Mouse (Mus musculus) myocyte (in vitro differentiated cells): ENCODE results near the gene Ccdc86. TPM values are rescaled to one million over a fixed set of nuclear protein-coding genes. Genes with fewer than 3 reads are reported as not detected.

ENCODE experiments used
- H3K27me3 ChIP-seq: one replicate; pipeline ENCODE4 v1.6.1; 2011; ENCODE audit not compliant: control insufficient read depth, insufficient read depth, insufficient read length
- H3K36me3 ChIP-seq: one replicate; pipeline ENCODE4 v1.6.1; 2011; ENCODE audit not compliant: control insufficient read depth, insufficient read depth
- H3K4me2 ChIP-seq: one replicate; pipeline ENCODE4 v1.6.1; 2011; ENCODE audit warnings: low read depth, control low read depth
- H3K4me3 ChIP-seq: one replicate; pipeline ENCODE4 v1.5.1; 2011; ENCODE audit warnings: mild to moderate bottlenecking, control low read depth, moderate library complexity
- H3K79me2 ChIP-seq: one replicate; pipeline ENCODE4 v1.6.1; 2011; ENCODE audit not compliant: control insufficient read depth, insufficient read depth
- H3ac ChIP-seq: one replicate; pipeline ENCODE4 v1.6.1; 2011; ENCODE audit not compliant: control insufficient read depth, insufficient read length
- CEBPB ChIP-seq: IDR thresholded peaks from 2 replicates; pipeline ENCODE4 v1.6.1; 2011; ENCODE audit warnings: mild to moderate bottlenecking, moderate library complexity; ENCODE audit not compliant: poor library complexity, insufficient read depth, severe bottlenecking
- E2F4 ChIP-seq: IDR thresholded peaks from one replicate; pipeline ENCODE4 v1.6.1; 2011; ENCODE audit warnings: mild to moderate bottlenecking, control low read depth, moderate library complexity; ENCODE audit not compliant: insufficient read depth
- MYOG ChIP-seq, 3 experiments: IDR thresholded peaks; one replicate each; pipeline ENCODE4 v1.6.1; 2011; ENCODE audit warnings: control low read depth in 2 of 3, low read depth in 2 of 3, mild to moderate bottlenecking in 2 of 3; ENCODE audit not compliant: insufficient read length in 2 of 3, control insufficient read depth in 1 of 3, insufficient read depth in 1 of 3
- POLR2A ChIP-seq: IDR thresholded peaks from one replicate; pipeline ENCODE4 v1.6.1; 2011; ENCODE audit warnings: low read depth, mild to moderate bottlenecking, control low read depth, moderate library complexity; ENCODE audit not compliant: insufficient read length
- POLR2AphosphoS2 ChIP-seq: IDR thresholded peaks from one replicate; pipeline ENCODE4 v1.6.1; 2011; ENCODE audit warnings: low read depth, control low read depth; ENCODE audit not compliant: insufficient read length
- SRF ChIP-seq: IDR thresholded peaks from one replicate; pipeline ENCODE4 v1.6.1; 2011; ENCODE audit warnings: low read depth; ENCODE audit not compliant: control insufficient read depth, insufficient read length
- polyA plus RNA-seq: library from polyadenylated mRNA; unstranded; fragments of >200 nt; fragmentation: generic; extraction: Trizol; gene quantifications from one replicate; pipeline ENCODE4 v1.2.1, GENCODE M21; 2012; ENCODE audit warnings: missing spikeins

Ccdc86 gene
- polyA plus RNA-seq, 1 experiment, result 33.1 TPM

DNA sequence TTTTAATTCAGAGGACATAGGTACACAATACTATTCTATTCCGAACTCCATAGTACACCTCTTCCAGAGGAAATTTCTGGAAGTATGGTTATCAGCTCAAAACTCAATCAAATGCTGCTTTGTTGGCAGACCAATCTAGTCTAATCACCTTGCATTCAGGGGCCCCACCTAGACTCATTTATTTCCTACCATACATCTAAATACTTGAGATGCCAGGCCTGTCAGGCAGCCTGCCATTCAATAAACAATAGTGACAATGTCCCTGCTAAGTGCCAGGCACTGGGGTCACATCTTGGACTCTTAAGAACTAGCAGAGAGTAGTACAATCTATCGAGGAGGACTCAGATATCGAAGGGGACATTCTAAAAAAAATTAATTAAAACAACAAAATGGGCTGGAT is 56.9 kb downstream of the Ccdc86 start:
- TF ChIP-seq E2F4, result no peak
- TF ChIP-seq MYOG (IDR thresholded peaks at IDR 0.05; ENCODE audit: control insufficient read depth in 1 of 3, insufficient read depth in 1 of 3, insufficient read length in 2 of 3, low read depth in 2 of 3), result no peak
- TF ChIP-seq POLR2A, result no peak
- TF ChIP-seq CEBPB, result no peak
- TF ChIP-seq SRF, result no peak
- TF ChIP-seq POLR2AphosphoS2, result no peak
- Histone ChIP-seq H3K36me3 (no peaks in the 10 kb centered on the region), H3K27me3 (no peaks in the 10 kb centered on the region), H3ac (no peak overlapping the region), H3K4me3 (no peak overlapping the region), H3K79me2 (peaks cover 19% of the 10 kb centered on the region), H3K4me2 (no peak overlapping the region)

Other genes starting within 250 kb of the Ccdc86 start
- not detected for gene Cd5, start 210.3 kb downstream of the Ccdc86 start, polyA plus RNA-seq
- not detected for gene Cd6, start 119.2 kb downstream of the Ccdc86 start, polyA plus RNA-seq
- 0.02 TPM for gene Slc15a3, start 109.5 kb downstream of the Ccdc86 start, polyA plus RNA-seq
- gene Tmem132a, start 79.3 kb downstream of the Ccdc86 start, polyA plus RNA-seq, result 118 TPM
- gene Tmem109, start 67.3 kb downstream of the Ccdc86 start, polyA plus RNA-seq, result 223 TPM
- gene Prpf19, start 54.0 kb downstream of the Ccdc86 start, polyA plus RNA-seq, result 222 TPM
- 0.05 TPM for gene Zp1, start 28.6 kb downstream of the Ccdc86 start, polyA plus RNA-seq
- gene Ptgdr2, start 12.1 kb downstream of the Ccdc86 start, polyA plus RNA-seq, result 0.10 TPM
- gene Ms4a10, start 25.4 kb upstream of the Ccdc86 start, polyA plus RNA-seq, result 0.30 TPM
- gene Ms4a15, start 44.0 kb upstream of the Ccdc86 start, polyA plus RNA-seq, result not detected
- 0.04 TPM for gene Ms4a18, start 68.8 kb upstream of the Ccdc86 start, polyA plus RNA-seq
- 0.17 TPM for gene Ms4a8a, start 131.8 kb upstream of the Ccdc86 start, polyA plus RNA-seq
- not detected for gene 1700017D01Rik, start 181.6 kb upstream of the Ccdc86 start, polyA plus RNA-seq
- not detected for gene 1700025F22Rik, start 216.1 kb upstream of the Ccdc86 start, polyA plus RNA-seq
- gene Ms4a13, start 247.5 kb upstream of the Ccdc86 start, polyA plus RNA-seq, result not detected